Mouse (Mus musculus) cerebellum, postnatal 36 days (tissue): ENCODE measurements at regions not wholly inside any gene's neighbourhood (a gene's known extent, or its start where the extent isn't known, plus 50 kb on each side); places are given as distances from the start of the nearest gene placed in this dataset.

ENCODE experiments used
- DNase-seq, 2 experiments: peaks; one replicate each; pipeline ENCODE4 v3.0.0; 2021 to 2022; ENCODE audit warnings: mixed read lengths in 2 of 2

DNA sequence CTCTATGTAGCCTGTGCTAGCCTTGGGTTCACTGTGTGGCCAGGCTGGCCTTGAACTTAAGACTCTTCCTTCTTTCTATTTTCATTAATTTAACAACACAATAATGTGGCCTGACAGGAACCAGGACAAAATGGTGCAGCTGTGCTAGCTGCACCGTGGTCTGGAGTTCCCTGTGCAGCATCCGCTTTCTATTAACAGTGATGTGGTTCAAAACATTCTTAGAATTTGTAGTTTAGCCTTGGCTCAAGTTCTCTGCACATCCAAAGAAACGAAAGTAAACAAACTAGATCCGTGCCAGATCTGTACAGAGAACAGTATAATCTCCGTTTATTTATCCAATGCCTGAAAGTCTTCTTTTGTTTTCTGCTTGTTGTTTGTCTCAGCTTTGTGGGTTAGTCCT, 88.5 kb downstream of the Irx1 start:
- DNase-seq: no peak

- DNase-seq: no peak
Observed at GRCm38 (mm10) chr13:71868763-71869162, 94.8 kb downstream of the Irx1 start.

DNA sequence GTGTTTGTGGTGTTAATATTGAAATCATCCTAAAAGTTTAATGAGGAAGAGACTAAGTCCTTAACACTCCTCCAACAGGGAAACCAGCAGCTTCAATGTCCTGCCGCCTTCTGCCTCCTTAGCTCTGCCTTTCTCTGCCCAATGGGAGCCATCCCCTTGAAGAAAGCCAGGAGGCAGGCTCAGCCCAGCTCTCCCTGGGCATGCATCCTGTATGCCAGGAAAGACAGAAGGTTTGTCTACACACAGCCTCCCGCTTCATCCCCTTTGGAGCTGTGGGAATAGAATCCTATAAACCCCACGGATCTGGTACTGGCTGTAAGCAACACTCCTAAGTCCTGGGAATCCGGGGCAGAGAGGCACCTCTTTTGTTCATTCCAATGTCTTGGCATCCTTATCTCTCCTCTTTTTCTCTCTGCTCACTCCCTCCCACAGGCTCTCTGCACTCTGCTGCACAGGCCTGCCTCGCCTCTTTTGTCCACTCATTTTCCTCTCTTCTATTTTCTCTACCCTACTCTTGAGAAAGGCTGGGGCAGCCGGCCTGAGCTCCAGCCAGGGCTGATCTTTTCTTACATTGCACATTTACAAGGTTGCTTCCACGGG, 110.0 kb downstream of the Irx1 start:
- peak; percentile 24 to 28 for DNase-seq

DNA sequence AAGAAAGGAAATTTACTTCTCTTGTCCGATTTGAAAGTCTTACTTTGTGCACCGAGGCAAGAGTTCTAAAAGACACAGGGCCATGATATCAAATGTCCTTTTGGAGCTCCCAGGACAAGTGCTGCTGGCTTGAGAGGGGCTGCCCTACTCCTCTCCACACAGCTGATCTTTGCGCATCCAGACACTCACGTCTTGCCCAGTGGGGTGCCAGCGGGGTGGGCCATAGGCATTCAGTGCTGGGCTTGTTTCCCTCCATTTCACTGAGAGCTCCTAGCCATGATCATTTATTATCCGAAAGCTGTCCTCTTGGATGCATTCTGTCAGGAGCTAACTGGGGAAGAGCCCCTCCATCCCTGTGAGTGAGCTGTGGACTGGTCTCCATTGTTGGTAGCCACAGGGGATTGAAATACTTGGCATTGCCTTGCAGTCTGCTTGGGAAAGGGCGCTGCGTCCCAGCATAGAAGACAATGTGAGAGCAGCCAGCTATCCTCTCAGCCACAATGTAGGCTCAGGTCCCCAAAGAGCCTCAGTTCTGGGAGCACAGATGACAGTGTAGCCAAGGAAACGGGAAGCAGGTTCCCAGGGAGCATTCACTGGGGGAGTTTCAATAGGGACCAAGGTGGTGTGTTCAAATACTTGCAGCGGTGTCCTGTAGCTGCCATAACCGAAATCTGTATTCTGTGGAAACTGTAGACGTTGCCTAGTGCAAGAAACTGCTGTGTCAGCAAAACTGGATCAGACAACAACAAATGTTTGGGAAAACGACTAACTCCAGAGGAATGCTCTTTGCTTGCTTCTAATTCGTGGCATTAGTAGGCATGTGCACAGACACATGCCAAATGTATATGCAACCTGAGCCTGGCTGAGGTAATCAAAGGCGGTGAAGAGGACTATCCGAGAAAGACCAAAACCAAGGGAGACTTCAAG, 159.2 kb downstream of the Irx1 start:
- DNase-seq: peak; percentile 4

DNA sequence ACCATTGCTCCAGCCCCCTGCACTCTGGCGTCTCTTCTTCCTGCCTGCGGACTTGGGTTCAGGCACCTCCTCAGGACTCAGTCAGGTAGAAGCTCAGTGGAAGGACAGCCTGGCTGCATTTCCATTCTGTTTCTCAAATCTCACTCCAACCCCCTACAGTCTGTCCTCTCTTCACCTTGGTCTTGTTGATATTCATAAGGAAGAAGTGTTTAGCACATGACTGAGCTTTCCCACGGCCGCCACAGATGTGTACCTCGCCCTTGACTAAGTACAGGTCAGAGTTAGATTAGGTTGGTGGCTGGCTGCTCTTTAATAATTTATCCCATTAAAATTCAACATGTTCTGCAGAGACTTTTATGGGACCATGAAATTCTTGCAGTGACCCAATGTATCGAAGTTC, 165.2 kb downstream of the Irx1 start:
- no peak for DNase-seq

- no peak for DNase-seq
Observed at GRCm38 (mm10) chr13:71784740-71785139, 178.8 kb downstream of the Irx1 start.

DNA sequence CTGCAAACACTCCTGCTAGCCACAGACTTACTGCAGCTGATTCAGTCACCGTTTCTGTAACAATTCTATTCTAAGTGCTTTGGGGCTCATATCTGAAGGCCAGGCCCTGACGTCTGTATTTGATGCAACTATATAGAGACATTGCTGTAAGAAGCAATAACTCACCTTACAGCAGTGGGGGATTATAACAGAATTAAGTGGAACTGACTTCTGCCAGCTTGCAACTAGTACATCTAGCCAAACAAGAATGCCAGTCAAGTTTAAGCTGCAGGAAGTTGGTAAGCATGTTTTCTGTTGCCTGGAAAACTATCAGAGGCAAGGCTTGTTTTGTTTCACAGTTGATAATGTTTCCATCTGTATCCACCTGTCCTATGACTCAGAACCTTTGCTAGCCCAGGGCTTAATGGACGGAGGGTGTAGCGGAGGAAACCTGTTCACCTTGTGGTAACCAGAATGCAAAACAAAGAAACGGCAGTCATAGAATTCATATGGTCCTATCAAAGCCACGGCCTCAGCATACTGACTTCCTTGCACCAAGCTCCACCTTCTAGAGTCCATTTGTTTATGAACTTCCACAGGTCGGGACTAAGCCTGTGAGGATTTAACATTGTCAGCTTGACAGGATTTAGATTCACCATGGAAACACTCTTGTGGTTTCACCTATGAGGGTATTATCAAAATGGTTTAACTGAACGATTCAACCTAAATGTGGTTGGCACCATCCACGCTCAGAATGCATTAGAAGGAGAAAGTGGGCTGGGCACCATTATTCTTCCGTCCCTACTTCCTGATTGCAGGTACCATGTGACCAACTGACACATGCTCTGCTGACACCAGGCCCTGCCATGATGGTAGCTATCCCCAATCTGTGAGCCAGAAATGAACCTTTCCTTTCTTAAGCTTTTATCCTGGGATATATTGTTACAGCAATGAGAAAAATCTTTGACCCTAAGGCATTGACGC, 216.2 kb downstream of the Irx1 start:
- DNase-seq: no peak

DNA sequence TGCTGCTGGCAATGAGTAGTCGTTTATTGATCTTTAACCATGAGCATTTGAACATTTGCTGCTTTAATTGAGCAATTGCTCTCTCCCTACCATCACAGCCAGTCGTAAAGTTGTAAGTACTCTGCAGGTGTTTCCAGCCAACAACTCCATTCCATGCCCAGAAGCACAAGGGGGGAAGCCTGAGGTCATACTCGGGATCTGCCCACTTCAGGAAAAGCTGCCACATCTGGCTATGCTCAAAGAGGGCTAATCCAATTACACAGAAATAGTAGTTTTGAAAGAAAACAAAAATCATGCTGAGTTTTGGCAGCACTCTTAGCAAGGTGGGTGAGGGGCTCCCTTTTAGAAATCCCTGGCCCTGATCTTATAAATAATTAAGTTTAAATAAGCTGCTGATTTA, 217.0 kb downstream of the Irx1 start:
- no peak for DNase-seq

GRCm38 (mm10) chr13:71736821-71737345, 226.6 kb downstream of the Irx1 start:
- no peak for DNase-seq

DNA sequence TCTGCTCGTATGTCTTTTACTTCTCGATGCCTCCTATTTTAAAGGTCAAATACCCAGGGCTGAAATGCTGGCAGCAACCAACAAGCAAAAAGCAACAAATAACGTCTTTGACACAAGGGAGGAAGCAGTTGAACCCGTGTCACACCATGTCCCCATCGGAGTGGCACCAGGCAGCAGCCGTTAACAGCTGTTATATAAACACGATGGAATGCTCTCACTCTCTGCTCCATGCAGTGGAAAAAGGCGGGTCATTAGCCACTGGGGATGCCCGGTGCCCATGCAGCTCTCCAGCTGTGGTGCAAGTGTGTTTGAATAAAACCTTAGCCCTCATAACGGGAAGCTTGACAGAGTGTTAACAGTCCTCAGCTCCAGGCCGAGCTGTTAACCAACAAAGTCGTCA, 229.3 kb downstream of the Irx1 start:
- DNase-seq: no peak

- no peak for DNase-seq
Observed at GRCm38 (mm10) chr13:71733360-71733759, 230.2 kb downstream of the Irx1 start.

DNA sequence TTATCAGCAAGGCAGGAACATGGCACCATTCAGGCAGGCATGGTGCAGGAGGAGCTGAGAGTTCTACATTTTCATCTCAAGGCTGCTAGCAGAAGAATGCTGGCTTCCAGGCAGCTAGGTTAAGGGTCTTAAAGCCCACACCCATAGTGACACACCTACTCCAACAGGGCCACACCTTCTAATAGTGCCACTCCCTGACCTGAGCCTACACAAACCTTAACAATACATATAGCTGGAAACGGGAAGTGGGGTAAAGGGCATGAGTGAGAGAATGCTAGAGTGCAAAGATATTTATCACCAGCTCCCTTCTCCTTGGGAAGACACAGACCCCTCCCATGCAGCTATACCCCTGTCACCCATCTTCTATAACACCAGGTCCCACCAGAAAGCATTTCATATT, 230.6 kb downstream of the Irx1 start:
- no peak for DNase-seq

GRCm38 (mm10) chr13:71690069-71690817, 273.3 kb downstream of the Irx1 start:
- no peak for DNase-seq

DNA sequence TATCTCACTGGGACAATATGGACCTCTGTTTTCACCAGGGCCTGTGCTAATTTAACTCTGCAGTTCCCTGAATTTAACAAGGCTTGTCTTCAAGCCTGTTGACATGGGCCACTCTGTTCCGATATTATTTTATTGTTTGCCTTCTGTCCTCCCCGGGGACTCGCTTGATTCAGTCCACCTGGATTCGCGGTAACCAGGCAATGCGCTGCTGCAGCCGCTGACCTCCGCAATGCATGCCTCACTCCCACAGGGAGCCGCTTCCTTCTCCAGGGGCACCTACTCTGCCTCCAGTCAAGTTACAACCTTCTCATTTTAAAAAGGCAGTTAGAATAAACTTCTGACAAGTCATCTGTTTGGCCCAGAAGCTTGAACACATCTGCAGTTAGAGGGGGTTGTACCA, 274.3 kb downstream of the Irx1 start:
- no peak for DNase-seq

- no peak for DNase-seq
Observed at GRCm38 (mm10) chr13:71676081-71676624, 287.4 kb downstream of the Irx1 start.

DNA sequence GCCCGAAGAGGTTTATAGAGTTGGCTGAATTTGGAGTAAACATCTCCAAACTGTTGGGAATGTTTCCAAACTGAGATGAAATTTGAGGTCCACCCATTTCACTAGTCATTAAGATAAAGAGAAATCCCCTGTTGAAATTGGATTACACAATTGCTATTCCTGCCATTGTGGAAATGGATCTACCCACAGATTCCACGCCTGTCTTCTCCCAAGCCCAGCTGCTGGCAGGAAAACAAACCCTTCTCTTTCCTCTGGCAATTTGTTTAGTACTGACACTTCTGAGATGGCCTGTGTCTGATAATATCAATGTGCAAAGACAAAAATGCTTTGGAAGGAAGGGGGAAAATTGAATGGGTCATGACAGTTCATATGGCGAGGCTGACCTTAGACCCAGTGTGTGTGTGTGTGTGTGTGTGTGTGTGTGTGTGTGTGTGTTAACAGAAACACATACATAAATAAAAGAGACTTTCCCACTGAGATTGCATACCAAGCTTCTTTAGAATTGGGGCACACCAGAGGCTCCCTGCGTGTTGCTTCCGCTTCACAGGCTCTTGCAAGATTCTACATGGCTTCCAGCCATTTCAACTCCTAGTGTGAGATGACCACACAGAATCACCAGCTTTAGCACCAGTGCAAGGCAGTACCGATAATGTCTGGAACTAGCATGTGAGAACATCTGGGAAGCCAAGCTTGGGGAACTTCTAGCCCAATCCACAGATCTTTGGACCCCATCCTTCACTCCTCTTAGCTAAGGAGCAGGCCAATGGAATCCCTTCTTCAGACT, 293.4 kb downstream of the Irx1 start:
- no peak for DNase-seq

GRCm38 (mm10) chr13:71668256-71668655, 295.3 kb downstream of the Irx1 start:
- DNase-seq: no peak

DNA sequence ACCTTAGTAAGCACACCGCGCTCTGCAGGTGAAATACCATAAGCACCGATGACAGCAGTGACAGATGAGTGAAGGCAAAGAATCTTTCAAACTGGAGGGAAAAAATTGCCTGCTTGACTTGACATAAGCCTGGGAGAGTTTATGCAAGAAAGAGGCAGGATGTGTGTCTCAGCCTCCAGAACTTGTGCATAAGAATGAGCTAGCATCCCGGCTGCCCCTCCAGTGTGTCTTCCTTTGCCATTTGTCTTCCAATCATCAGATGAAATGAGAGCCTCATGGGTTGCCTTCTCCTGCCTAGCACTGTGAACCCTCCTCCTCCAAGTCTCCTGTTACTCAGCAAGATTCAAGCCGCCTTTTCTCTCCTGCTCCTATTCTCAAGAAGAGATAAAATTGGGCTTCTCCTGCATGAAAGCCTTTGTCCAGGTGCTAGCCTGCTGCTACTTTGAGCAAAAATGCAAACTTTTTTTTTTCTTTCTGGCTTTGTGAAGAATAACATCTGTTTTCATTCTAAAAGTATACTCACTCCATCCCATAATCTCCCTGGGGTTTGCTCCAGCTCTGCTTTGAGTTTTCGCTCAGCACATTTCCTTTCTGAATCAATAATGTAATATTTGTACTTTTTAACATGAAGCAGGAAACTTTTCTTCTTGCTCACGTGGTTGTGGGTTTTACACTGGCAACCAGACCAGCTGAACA, 298.2 kb downstream of the Irx1 start:
- no peak for DNase-seq

- no peak for DNase-seq
Observed at GRCm38 (mm10) chr13:71657898-71658297, 305.6 kb downstream of the Irx1 start.

DNA sequence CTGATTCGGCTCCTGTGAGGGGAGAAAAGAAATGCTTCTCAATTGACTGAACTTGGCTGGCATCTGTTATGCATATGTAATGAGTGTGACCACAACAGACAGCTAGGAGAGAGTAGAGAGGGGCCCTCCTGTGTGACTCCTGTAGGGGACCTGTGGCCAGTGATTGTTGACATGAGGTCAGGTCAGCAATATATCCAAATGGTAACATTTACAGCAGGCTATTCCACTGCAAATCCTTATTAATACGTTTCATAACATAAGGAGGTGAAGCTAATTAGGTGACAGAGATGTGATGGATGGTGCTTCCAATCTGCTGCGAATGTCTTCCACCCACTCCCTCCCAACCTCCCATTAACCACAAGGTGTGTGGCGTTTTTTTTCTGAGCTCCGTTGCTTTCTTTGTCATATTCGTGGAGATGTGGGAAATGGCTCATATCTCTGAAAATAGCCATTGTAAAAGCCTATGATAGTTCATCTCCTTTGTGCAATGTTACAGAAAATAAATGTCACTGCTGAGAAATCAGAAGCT, 309.5 kb downstream of the Irx1 start:
- DNase-seq: no peak
